Mouse (Mus musculus): Measurements from ENCODE around the gene Gm12258.

DNA sequence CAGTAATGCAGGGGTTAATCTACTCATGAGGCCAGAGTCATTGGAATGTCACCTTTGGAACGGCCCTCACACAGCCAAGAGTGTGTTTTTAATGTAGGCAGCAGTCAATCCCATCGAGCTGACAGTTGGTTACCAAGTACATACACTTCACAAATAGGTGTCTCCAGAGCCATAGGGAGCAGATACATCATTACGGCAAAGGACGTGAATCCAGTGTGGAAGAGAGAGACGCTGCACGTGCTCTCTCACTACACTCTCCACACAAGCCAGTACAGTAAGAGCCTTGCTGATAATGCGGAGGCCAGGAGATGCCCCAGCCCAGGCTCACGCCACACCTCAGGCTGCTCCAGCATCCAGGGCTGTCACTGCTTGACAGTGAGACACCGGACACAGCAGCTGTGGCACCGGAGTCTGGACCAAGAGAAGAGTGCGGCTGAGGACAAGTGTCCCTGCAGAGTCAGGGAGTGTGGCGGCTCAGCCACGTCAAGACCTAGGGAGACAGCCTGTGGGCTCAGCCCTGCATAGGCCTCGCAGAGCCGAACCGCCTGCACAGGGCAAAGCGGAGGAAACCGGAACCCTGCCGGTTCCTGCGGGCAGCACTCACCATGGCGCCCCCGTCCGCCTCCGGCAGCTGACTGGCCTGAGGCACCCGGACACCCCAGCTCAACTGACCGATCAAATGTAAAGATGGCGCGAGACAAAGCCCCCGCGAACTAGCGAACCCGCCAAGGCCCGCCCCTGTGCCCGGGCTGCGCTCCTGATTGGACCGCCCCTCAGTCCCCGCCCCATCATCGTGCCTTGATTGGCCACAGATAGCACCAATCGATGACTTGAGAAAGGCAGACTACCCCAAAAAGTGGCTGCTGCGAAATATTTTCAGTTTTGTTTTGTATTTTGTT is 56.8 kb downstream of the Gm12258 start, which contains the start of gene Zfp39:
- no peak; the same call in 1 of the 2 replicates for TF ChIP-seq CTCF (IDR thresholded peaks at IDR 0.05; ENCODE audit: low read depth)
- peak; percentile 36 for TF ChIP-seq EP300 (IDR thresholded peaks at IDR 0.05; ENCODE audit: low read depth)
